Mouse (Mus musculus): ENCODE results near the gene Rin3. TPM values are rescaled to one million over a fixed set of nuclear protein-coding genes. Genes with fewer than 3 reads are reported as not detected.

The Rin3 gene
- total RNA-seq (2021), result 1 to 10 TPM; 3.2 to 4.5 TPM
- long read RNA-seq, experiment 1, result 0 reads
- long read RNA-seq, experiment 2, partial matches to known transcripts, result 3 of 3 reads
- long read RNA-seq, experiment 2, other reads (novel, unspliced or antisense), result 0 of 3 reads

- DNase-seq (ENCODE audit: low spot score in 2 of 2), result peak in 1 of 2 experiments; percentile 29
- intact Hi-C loops (cut with DNase I), result no loop called here
Measured at GRCm38 (mm10) chr12:102282763-102283482, at the start of gene Rin3. Gene Rin3 (plus strand): TSS chr12:102283048.

- intact Hi-C loops (cut with DNase I), result no loop called here
- DNase-seq (ENCODE audit: low spot score in 2 of 2), result no peak
Measured at GRCm38 (mm10) chr12:102235551-102235950, 47.3 kb upstream of the Rin3 start.

GRCm38 (mm10) chr12:102236317-102236716 is 46.5 kb upstream of the Rin3 start:
- intact Hi-C loops (cut with DNase I), result no loop called here
- DNase-seq (ENCODE audit: low spot score in 2 of 2), result no peak

GRCm38 (mm10) chr12:102242076-102242722 is 40.6 kb upstream of the Rin3 start:
- peak in 1 of 2 experiments; percentile 12 for DNase-seq (ENCODE audit: low spot score in 2 of 2)
- intact Hi-C loops (cut with DNase I), result no loop called here

GRCm38 (mm10) chr12:102243915-102244314 is 38.9 kb upstream of the Rin3 start:
- intact Hi-C loops (cut with DNase I), result no loop called here
- DNase-seq (ENCODE audit: low spot score in 2 of 2), result no peak

- DNase-seq (ENCODE audit: low spot score in 2 of 2), result no peak
- intact Hi-C loops (cut with DNase I), result no loop called here
Measured at GRCm38 (mm10) chr12:102246226-102246625, 36.6 kb upstream of the Rin3 start.

- no peak for DNase-seq (ENCODE audit: low spot score in 2 of 2)
- intact Hi-C loops (cut with DNase I), result no loop called here
Measured at GRCm38 (mm10) chr12:102248104-102248503, 34.7 kb upstream of the Rin3 start.

GRCm38 (mm10) chr12:102250316-102250715 is 32.5 kb upstream of the Rin3 start:
- intact Hi-C loops (cut with DNase I), result loop anchor here (10.0 kb wide), 1 partner anchor 134 kb away; no protein-coding TSS in a partner anchor
- DNase-seq (ENCODE audit: low spot score in 2 of 2), result peak in 1 of 2 experiments; percentile 41

GRCm38 (mm10) chr12:102251070-102251469 is 31.8 kb upstream of the Rin3 start:
- intact Hi-C loops (cut with DNase I), result loop anchor here (10.0 kb wide), 1 partner anchor 134 kb away; no protein-coding TSS in a partner anchor
- DNase-seq (ENCODE audit: low spot score in 2 of 2), result peak; percentile 47 to 61

- intact Hi-C loops (cut with DNase I), result loop anchor here (10.0 kb wide), 1 partner anchor 133 kb away; no protein-coding TSS in a partner anchor
- DNase-seq (ENCODE audit: low spot score in 2 of 2), result peak in 1 of 2 experiments; percentile 37
Measured at GRCm38 (mm10) chr12:102251985-102252384, 30.9 kb upstream of the Rin3 start.

- DNase-seq (ENCODE audit: low spot score in 2 of 2), result no peak
- intact Hi-C loops (cut with DNase I), result loop anchor here (10.0 kb wide), 1 partner anchor 132 kb away; no protein-coding TSS in a partner anchor
Measured at GRCm38 (mm10) chr12:102252525-102252924, 30.3 kb upstream of the Rin3 start.

- DNase-seq (ENCODE audit: low spot score in 2 of 2), result no peak
- intact Hi-C loops (cut with DNase I), result loop anchor here (10.0 kb wide), 1 partner anchor 130 kb away; no protein-coding TSS in a partner anchor
Measured at GRCm38 (mm10) chr12:102255012-102255411, 27.8 kb upstream of the Rin3 start.

GRCm38 (mm10) chr12:102258522-102259112 is 24.2 kb upstream of the Rin3 start:
- intact Hi-C loops (cut with DNase I), result loop anchor here (10.0 kb wide), 1 partner anchor 126 kb away; no protein-coding TSS in a partner anchor
- DNase-seq (ENCODE audit: low spot score in 2 of 2), result no peak

- DNase-seq (ENCODE audit: low spot score in 2 of 2), result no peak
- intact Hi-C loops (cut with DNase I), result no loop called here
Measured at GRCm38 (mm10) chr12:102261933-102262396, 20.9 kb upstream of the Rin3 start.

GRCm38 (mm10) chr12:102262809-102263208 is 20.0 kb upstream of the Rin3 start:
- intact Hi-C loops (cut with DNase I), result no loop called here
- DNase-seq (ENCODE audit: low spot score in 2 of 2), result no peak

GRCm38 (mm10) chr12:102263249-102263648 is 19.6 kb upstream of the Rin3 start:
- intact Hi-C loops (cut with DNase I), result no loop called here
- no peak for DNase-seq (ENCODE audit: low spot score in 2 of 2)

GRCm38 (mm10) chr12:102266433-102266832 is 16.4 kb upstream of the Rin3 start:
- intact Hi-C loops (cut with DNase I), result no loop called here
- no peak for DNase-seq (ENCODE audit: low spot score in 2 of 2)

GRCm38 (mm10) chr12:102269144-102269543 is 13.7 kb upstream of the Rin3 start:
- no peak for DNase-seq (ENCODE audit: low spot score in 2 of 2)
- intact Hi-C loops (cut with DNase I), result no loop called here

- DNase-seq (ENCODE audit: low spot score in 2 of 2), result no peak
- intact Hi-C loops (cut with DNase I), result no loop called here
Measured at GRCm38 (mm10) chr12:102270776-102271405, 12.0 kb upstream of the Rin3 start.

All from left cerebral cortex, postnatal 14 days (tissue).